Mouse (Mus musculus): Measurements from ENCODE around the gene Sbno2.

Sbno2 gene

GRCm38 (mm10) chr10:80019471-80020131 is 85.8 kb downstream of the Sbno2 start:
- DNase-seq (ENCODE audit: low read depth in 2 of 2, low spot score in 2 of 2): no peak

GRCm38 (mm10) chr10:80018739-80019297 is 86.6 kb downstream of the Sbno2 start:
- peak in 1 of 2 experiments; percentile 52 for DNase-seq (ENCODE audit: low read depth in 2 of 2, low spot score in 2 of 2)

- DNase-seq (ENCODE audit: low read depth in 2 of 2, low spot score in 2 of 2): no peak
These were observed 87.6 kb downstream of the Sbno2 start for GRCm38 (mm10) chr10:80017771-80018170.

- DNase-seq (ENCODE audit: low read depth in 2 of 2, low spot score in 2 of 2): peak; percentile 84 to 93
These were observed 88.0 kb downstream of the Sbno2 start for GRCm38 (mm10) chr10:80017361-80017760.

- no peak for DNase-seq (ENCODE audit: low read depth in 2 of 2, low spot score in 2 of 2)
These were observed 88.4 kb downstream of the Sbno2 start for GRCm38 (mm10) chr10:80016931-80017330.

GRCm38 (mm10) chr10:80016511-80016910 is 88.9 kb downstream of the Sbno2 start, which contains the start of gene Arhgap45:
Arhgap45 (plus strand) TSS chr10:80016653.
- DNase-seq (ENCODE audit: low read depth in 2 of 2, low spot score in 2 of 2): peak; percentile 72 to 83

GRCm38 (mm10) chr10:80015583-80015982 is 89.8 kb downstream of the Sbno2 start:
- DNase-seq (ENCODE audit: low read depth in 2 of 2, low spot score in 2 of 2): no peak

- no peak for DNase-seq (ENCODE audit: low read depth in 2 of 2, low spot score in 2 of 2)
These were observed 90.7 kb downstream of the Sbno2 start for GRCm38 (mm10) chr10:80014484-80015290.

- no peak for DNase-seq (ENCODE audit: low read depth in 2 of 2, low spot score in 2 of 2)
These were observed 91.8 kb downstream of the Sbno2 start for GRCm38 (mm10) chr10:80013609-80014008.

- DNase-seq (ENCODE audit: low read depth in 2 of 2, low spot score in 2 of 2): no peak
These were observed 93.6 kb downstream of the Sbno2 start for GRCm38 (mm10) chr10:80011740-80012139.

Data from CD8-positive naive resting alpha-beta T cell, adult 2 months (primary cell).